Mouse (Mus musculus) intestine, embryonic 14.5 days (tissue): ENCODE measurements around the gene Slitrk5. TPM values are rescaled to one million over a fixed set of nuclear protein-coding genes. Genes with fewer than 3 reads are reported as not detected.
"Not testable (repeated sequence)": the region's sequence is repeated elsewhere in the genome, so short reads cannot be mapped to it uniquely, and the experiment has no call there.

Experiments used
- ATAC-seq: fragments of 200-750 bp; cut with Nextera tagmentation; replicated peaks from 2 replicates; pipeline ENCODE4 v1.8.0; 2017; ENCODE audit warnings: low read depth, moderate number of reproducible peaks, moderate TSS enrichment, moderate library complexity; ENCODE audit not compliant: low FRiP score, low TSS enrichment
- DNase-seq: peaks from one replicate; pipeline ENCODE4 v3.0.0-alpha.2; 2018; ENCODE audit warnings: low spot score
- H3K27ac ChIP-seq: fragments of 300-500 bp; sonication (generic); 2 replicates; pipeline ENCODE4 v1.5.1; 2014; ENCODE audit warnings: low read depth, mild to moderate bottlenecking, control low read depth
- H3K27me3 ChIP-seq: fragments of 300-500 bp; sonication (generic); replicated peaks from 2 replicates; pipeline ENCODE4 v1.6.1; 2014; ENCODE audit warnings: low read length, control low read depth; ENCODE audit not compliant: control insufficient read depth, insufficient read depth
- H3K36me3 ChIP-seq: fragments of 300-500 bp; sonication (generic); 2 replicates; pipeline ENCODE4 v1.6.1; 2014; ENCODE audit warnings: low read length, control low read depth; ENCODE audit not compliant: control insufficient read depth, insufficient read depth
- H3K4me1 ChIP-seq: fragments of 300-500 bp; sonication (generic); replicated peaks from 2 replicates; pipeline ENCODE4 v1.6.1; 2014; ENCODE audit warnings: low read length, control low read depth, mixed read lengths; ENCODE audit not compliant: control insufficient read depth, insufficient read depth
- H3K4me2 ChIP-seq: fragments of 300-500 bp; sonication (generic); 2 replicates; pipeline ENCODE4 v1.6.1; 2014; ENCODE audit warnings: low read length
- H3K4me3 ChIP-seq: fragments of 300-500 bp; sonication (generic); 2 replicates; pipeline ENCODE4 v1.5.1; 2014; ENCODE audit warnings: low read depth, low read length, control low read depth, mixed read lengths
- H3K9ac ChIP-seq: fragments of 300-500 bp; sonication (generic); 2 replicates; pipeline ENCODE4 v1.6.1; 2014; ENCODE audit warnings: mild to moderate bottlenecking, low read length
- H3K9me3 ChIP-seq: fragments of 300-500 bp; sonication (generic); 2 replicates; pipeline ENCODE4 v1.6.1; 2016; ENCODE audit warnings: low read length, control low read depth; ENCODE audit not compliant: control insufficient read depth
- WGBS: fragments of 180-500 bp; shearing (Covaris S2); extraction: QIAGEN DNeasy Blood & Tissue Kit; methylation state at CpG from one replicate; pipeline ENCODE4 v1.1.7; 2014; 5-methylcytosine and 5-hydroxymethylcytosine counted together
- polyA plus RNA-seq: library from polyadenylated mRNA; unstranded; fragments of >200 nt; fragmentation: Nextera tagmentation; extraction: Ambion mirVana; gene quantifications from 2 replicates; pipeline ENCODE4 v1.2.1, GENCODE M21; 2014

Slitrk5 gene
- polyA plus RNA-seq, 1 experiment from 2014 or later, result 5.0 TPM

DNA sequence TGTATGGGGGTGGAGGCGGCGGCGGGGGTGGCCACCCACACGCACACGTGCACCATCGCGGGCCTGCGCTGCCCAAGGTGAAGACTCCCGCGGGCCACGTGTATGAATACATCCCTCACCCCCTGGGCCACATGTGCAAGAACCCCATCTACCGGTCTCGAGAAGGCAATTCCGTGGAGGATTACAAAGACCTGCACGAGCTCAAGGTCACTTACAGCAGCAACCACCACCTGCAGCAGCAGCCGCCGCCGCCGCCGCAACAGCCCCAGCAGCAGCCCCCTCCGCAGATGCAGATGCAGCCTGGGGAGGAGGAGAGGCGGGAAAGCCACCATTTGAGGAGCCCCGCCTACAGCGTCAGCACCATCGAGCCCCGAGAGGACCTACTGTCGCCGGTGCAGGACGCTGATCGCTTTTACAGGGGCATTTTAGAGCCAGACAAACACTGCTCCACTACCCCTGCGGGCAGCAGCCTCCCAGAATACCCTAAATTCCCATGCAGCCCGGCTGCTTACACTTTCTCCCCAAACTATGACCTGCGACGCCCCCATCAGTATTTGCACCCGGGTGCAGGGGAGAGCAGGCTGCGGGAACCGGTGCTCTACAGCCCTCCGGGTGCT is 6.3 kb downstream of the Slitrk5 start:
- DNase-seq (peak; percentile 74), ATAC-seq (peak; percentile 32)
- peaks cover 5% of the 10 kb centered on the region; the same call in 1 of the 2 replicates for H3K4me1 ChIP-seq
- peak overlapping the region; percentile 39 for H3K9ac ChIP-seq
- no peaks in the 10 kb centered on the region for H3K36me3 ChIP-seq
- peaks cover 41% of the 10 kb centered on the region for H3K27me3 ChIP-seq
- no peaks in the 10 kb centered on the region for H3K9me3 ChIP-seq
- H3K27ac ChIP-seq, result no peak overlapping the region
- WGBS, result under 1% methylated on average over 38 of the region's 38 CpGs
- H3K4me2 ChIP-seq, result peak overlapping the region; percentile 95
- H3K4me3 ChIP-seq, result peak overlapping the region; percentile 42

- Histone ChIP-seq H3K9ac (peak overlapping the region; percentile 39), H3K4me2 (peak overlapping the region; percentile 95), H3K27ac (no peak overlapping the region), H3K4me1 (peaks cover 5% of the 10 kb centered on the region; the same call in 1 of the 2 replicates), H3K4me3 (peak overlapping the region; percentile 42), H3K36me3 (no peaks in the 10 kb centered on the region), H3K27me3 (peaks cover 40% of the 10 kb centered on the region), H3K9me3 (no peaks in the 10 kb centered on the region)
- DNase-seq (peak; percentile 58), ATAC-seq (no peak)
- WGBS, result 6% methylated on average over 13 of the region's 13 CpGs
These were observed 6.9 kb downstream of the Slitrk5 start for GRCm38 (mm10) chr14:111681773-111682172.

- no peak for ATAC-seq
- DNase-seq, result no peak
These were observed 8.6 kb downstream of the Slitrk5 start for GRCm38 (mm10) chr14:111683543-111683942.

GRCm38 (mm10) chr14:111690139-111690538 is 15.2 kb downstream of the Slitrk5 start:
- 66% methylated on average over 1 of the region's 1 CpGs for WGBS
- H3K27me3 ChIP-seq, DNase-seq, H3K4me3 ChIP-seq, H3K36me3 ChIP-seq, H3K27ac ChIP-seq, H3K4me2 ChIP-seq, H3K9me3 ChIP-seq, ATAC-seq, H3K9ac ChIP-seq, H3K4me1 ChIP-seq: not testable (repeated sequence)

More at GRCm38 (mm10) chr14:111683543-111683942, 8.6 kb downstream of the Slitrk5 start:
- H3K27me3 ChIP-seq, result peaks cover 29% of the 10 kb centered on the region
- no peak overlapping the region for H3K27ac ChIP-seq
- H3K36me3 ChIP-seq, result no peaks in the 10 kb centered on the region
- H3K4me2 ChIP-seq, result no peak overlapping the region
- no peaks in the 10 kb centered on the region for H3K4me1 ChIP-seq
- H3K9me3 ChIP-seq, result no peaks in the 10 kb centered on the region
- no peak overlapping the region for H3K9ac ChIP-seq
- 69% methylated on average over 4 of the region's 4 CpGs for WGBS
- H3K4me3 ChIP-seq, result no peak overlapping the region

- WGBS, result 80% methylated on average over 2 of the region's 2 CpGs
- H3K4me3 ChIP-seq, result no peak overlapping the region
- no peak overlapping the region for H3K27ac ChIP-seq
- H3K4me1 ChIP-seq, result no peaks in the 10 kb centered on the region
- H3K36me3 ChIP-seq, result no peaks in the 10 kb centered on the region
- H3K27me3 ChIP-seq, result no peaks in the 10 kb centered on the region
- H3K9ac ChIP-seq, result no peak overlapping the region
- ATAC-seq (no peak), DNase-seq (no peak)
- H3K4me2 ChIP-seq, result no peak overlapping the region
- no peaks in the 10 kb centered on the region for H3K9me3 ChIP-seq
These were observed 54.9 kb downstream of the Slitrk5 start for GRCm38 (mm10) chr14:111729833-111730232.
